23 mouse cellular contexts compared by ENCODE assay signal in the genomic region with DNA sequence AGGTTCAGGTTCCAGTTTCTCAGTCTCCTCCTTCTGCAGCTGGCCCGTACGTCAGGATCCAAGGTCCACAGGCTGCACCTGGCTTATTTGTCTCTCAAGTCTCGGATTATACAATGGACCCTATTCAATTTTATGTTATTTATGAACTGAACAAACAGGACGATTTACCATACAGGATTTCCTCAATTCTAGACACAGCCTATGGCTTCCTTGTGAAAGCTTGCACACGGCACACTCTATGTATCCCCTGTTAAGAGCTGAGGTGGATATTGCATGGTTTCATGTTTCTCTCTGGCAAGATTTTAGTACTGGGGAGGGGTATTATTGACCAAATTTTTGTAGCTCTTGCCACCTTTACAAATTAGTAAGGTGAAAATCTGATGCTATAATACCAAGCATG.
DNase-seq lines count a peak whose midpoint lies in the region; ATAC-seq and TF ChIP-seq lines count a peak whose summit lies in the region.
"Had no signal": no experiment of that assay in that cellular context is flagged by ENCODE, and none has a peak within 500 bp of the region (broad histone marks: within the 10 kb centered on the region; RNA-seq: fewer than 3 reads in every experiment).

No protein-coding gene starts in this region.

- no peak for TF ChIP-seq POLR2A in thymus, adult 2 months (IDR thresholded peaks at IDR 0.05; ENCODE audit: control insufficient read depth, extremely low read depth, insufficient read depth, low read length, poor library complexity)

- H3K27ac ChIP-seq in intestine, embryonic 15.5 days: no peak overlapping the region
- H3K27ac ChIP-seq in intestine, postnatal 0 days (ENCODE audit: low read depth, low read length): no peak overlapping the region
- no peak overlapping the region for H3K27ac ChIP-seq in stomach, postnatal 0 days (replicated peaks)
- no peak overlapping the region for H3K27ac ChIP-seq in thymus, adult 2 months (ENCODE audit: control insufficient read depth, insufficient read depth, low read length)
- H3K27ac ChIP-seq: embryonic facial prominence, embryonic 10.5 days; embryonic facial prominence, embryonic 12.5 days; forebrain, embryonic 13.5 days had no signal

- H3K36me3 ChIP-seq in intestine, embryonic 15.5 days: no peaks in the 10 kb centered on the region
- H3K36me3 ChIP-seq in intestine, postnatal 0 days (ENCODE audit: control insufficient read depth, insufficient read depth): no peaks in the 10 kb centered on the region
- no peaks in the 10 kb centered on the region for H3K36me3 ChIP-seq in stomach, postnatal 0 days (ENCODE audit: control insufficient read depth, insufficient read depth, low read length)
- H3K36me3 ChIP-seq in thymus, adult 2 months (ENCODE audit: control insufficient read depth, insufficient read depth, low read length): no peaks in the 10 kb centered on the region
- H3K36me3 ChIP-seq: embryonic facial prominence, embryonic 10.5 days; embryonic facial prominence, embryonic 12.5 days; G1E had no signal

- no peak overlapping the region for H3K4me2 ChIP-seq in intestine, embryonic 15.5 days (replicated peaks)
- no peak overlapping the region for H3K4me2 ChIP-seq in intestine, postnatal 0 days (replicated peaks; ENCODE audit: low read depth)
- H3K4me2 ChIP-seq in stomach, postnatal 0 days (replicated peaks; ENCODE audit: low read depth): no peak overlapping the region
- H3K4me2 ChIP-seq: embryonic facial prominence, embryonic 12.5 days; forebrain, embryonic 13.5 days had no signal

- no peaks in the 10 kb centered on the region for H3K4me1 ChIP-seq in intestine, embryonic 15.5 days (replicated peaks)
- no peaks in the 10 kb centered on the region for H3K4me1 ChIP-seq in intestine, postnatal 0 days (replicated peaks; ENCODE audit: control insufficient read depth, insufficient read depth, low read length)
- H3K4me1 ChIP-seq in stomach, postnatal 0 days (replicated peaks; ENCODE audit: control insufficient read depth, insufficient read depth): no peaks in the 10 kb centered on the region
- H3K4me1 ChIP-seq in thymus, adult 2 months (replicated peaks; ENCODE audit: control insufficient read depth, insufficient read depth, low read length): no peaks in the 10 kb centered on the region
- H3K4me1 ChIP-seq: embryonic facial prominence, embryonic 10.5 days; embryonic facial prominence, embryonic 12.5 days; forebrain, embryonic 13.5 days had no signal

- WGBS in intestine, embryonic 15.5 days: 75% methylated on average over 5 of the region's 5 CpGs
- WGBS in intestine, postnatal 0 days: 51% methylated on average over 5 of the region's 5 CpGs
- 67% methylated on average over 5 of the region's 5 CpGs for WGBS in stomach, postnatal 0 days
- WGBS in thymus, adult 2 months: 86% methylated on average over 5 of the region's 5 CpGs

- DNase-seq in heart, adult 11 months: peak; percentile 40
- no peak for DNase-seq in heart, postnatal 4 days
- DNase-seq in stomach, postnatal 0 days (ENCODE audit: low spot score): no peak
- no peak for DNase-seq in thymus, adult 2 months
- DNase-seq: adrenal gland, adult 8-10 months; adrenal gland, postnatal 14 days; adrenal gland, postnatal 36 days; B cell, adult 2 months; cerebellum, adult 11-12 months; cerebellum, adult 2 months; cerebellum, adult 9-10 months; cerebellum, postnatal 25 days had no signal

- no peak for TF ChIP-seq CTCF in intestine, postnatal 0 days (IDR thresholded peaks at IDR 0.05; ENCODE audit: low read depth)
- TF ChIP-seq CTCF in stomach, postnatal 0 days (IDR thresholded peaks at IDR 0.05; ENCODE audit: low read depth): no peak
- TF ChIP-seq CTCF in thymus, adult 2 months (IDR thresholded peaks at IDR 0.05; ENCODE audit: borderline replicate concordance, control insufficient read depth, extremely low read depth, insufficient read depth, low read length, poor library complexity): no peak

- H3K9me3 ChIP-seq in intestine, embryonic 15.5 days: no peaks in the 10 kb centered on the region
- H3K9me3 ChIP-seq in intestine, postnatal 0 days (ENCODE audit: control insufficient read depth): no peaks in the 10 kb centered on the region
- H3K9me3 ChIP-seq in stomach, postnatal 0 days (ENCODE audit: control insufficient read depth, low read length): no peaks in the 10 kb centered on the region
- H3K9me3 ChIP-seq: embryonic facial prominence, embryonic 10.5 days; embryonic facial prominence, embryonic 12.5 days; forebrain, embryonic 13.5 days had no signal

- ATAC-seq in intestine, embryonic 15.5 days: peak; percentile 47; the same call in 1 of the 2 replicates
- peak; percentile 83 for ATAC-seq in intestine, postnatal 0 days
- peak; percentile 51; the same call in 1 of the 2 replicates for ATAC-seq in stomach, postnatal 0 days (ENCODE audit: low FRiP score, low TSS enrichment)
- ATAC-seq in granulocyte monocyte progenitor cell, adult 5-6 weeks (replicated peaks; ENCODE audit: poor library complexity, severe bottlenecking): no peak
- ATAC-seq: activated CD4-positive, CD25-positive, alpha-beta regulatory T cell, adult 4 months; CD4-positive, CD25-positive, alpha-beta regulatory T cell, adult 4 months; forebrain, embryonic 13.5 days; Patski had no signal

- no peak for TF ChIP-seq EP300 in stomach, postnatal 0 days (optimal IDR thresholded peaks at IDR 0.05)

- H3K27me3 ChIP-seq in intestine, embryonic 15.5 days (replicated peaks): no peaks in the 10 kb centered on the region
- H3K27me3 ChIP-seq in intestine, postnatal 0 days (replicated peaks; ENCODE audit: control insufficient read depth, insufficient read depth, low read length): no peaks in the 10 kb centered on the region
- no peaks in the 10 kb centered on the region for H3K27me3 ChIP-seq in stomach, postnatal 0 days (ENCODE audit: control insufficient read depth, insufficient read depth, low read length)
- H3K27me3 ChIP-seq in thymus, adult 2 months (ENCODE audit: control insufficient read depth, insufficient read depth, low read length): no peaks in the 10 kb centered on the region
- H3K27me3 ChIP-seq: CH12.LX; embryonic facial prominence, embryonic 12.5 days; forebrain, embryonic 13.5 days; Patski had no signal

- no peak overlapping the region for H3K9ac ChIP-seq in intestine, embryonic 15.5 days
- no peak overlapping the region for H3K9ac ChIP-seq in intestine, postnatal 0 days (ENCODE audit: low read depth, low read length)
- no peak overlapping the region for H3K9ac ChIP-seq in stomach, postnatal 0 days (ENCODE audit: low read length)
- H3K9ac ChIP-seq: embryonic facial prominence, embryonic 12.5 days; forebrain, embryonic 13.5 days had no signal

- H3K4me3 ChIP-seq in intestine, embryonic 15.5 days (replicated peaks): no peak overlapping the region
- H3K4me3 ChIP-seq in intestine, postnatal 0 days (ENCODE audit: low read depth, low read length): no peak overlapping the region
- H3K4me3 ChIP-seq in stomach, postnatal 0 days (ENCODE audit: low read depth, low read length): no peak overlapping the region
- H3K4me3 ChIP-seq in thymus, adult 2 months (ENCODE audit: control insufficient read depth, insufficient read depth, low read length): no peak overlapping the region
- H3K4me3 ChIP-seq: embryonic facial prominence, embryonic 10.5 days; embryonic facial prominence, embryonic 12.5 days; forebrain, embryonic 13.5 days had no signal
